Mouse (Mus musculus) subcutaneous adipose tissue, adult 2 months (tissue): ENCODE data around the gene Olfr1106. TPM values are rescaled to one million over a fixed set of nuclear protein-coding genes. Genes with fewer than 3 reads are reported as not detected.

Source experiments
- polyA plus RNA-seq: library from polyadenylated mRNA; depleted of rRNA; stranded (reverse); fragments of >200 nt; gene quantifications from 2 replicates; pipeline ENCODE4 v1.2.3, GENCODE M21; 2012; ENCODE audit warnings: low replicate concordance; rRNA removed

The Olfr1106 gene
- polyA plus RNA-seq = not detected in 2 replicates

DNA sequence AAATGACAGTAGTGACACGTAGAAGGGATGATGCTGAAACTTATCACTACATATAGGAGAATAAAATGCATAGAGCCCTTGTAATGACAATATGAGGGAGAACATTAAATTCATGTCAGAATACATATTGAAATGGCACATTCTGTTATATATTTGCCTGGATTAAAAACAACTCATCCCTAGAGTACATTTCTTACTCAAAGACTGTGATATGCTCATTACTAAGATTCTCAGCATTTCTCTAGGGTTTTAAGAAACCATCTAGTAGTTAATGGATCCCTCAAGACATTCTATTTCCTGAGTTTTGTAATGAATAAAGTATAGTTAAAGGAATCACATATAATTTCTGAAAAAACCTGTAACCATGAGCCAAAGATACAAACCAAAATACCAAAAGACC, at the start of gene Olfr1106:
Gene Olfr1106 (minus strand): TSS at position 101 of the 400 bp plus-strand sequence.

DNA sequence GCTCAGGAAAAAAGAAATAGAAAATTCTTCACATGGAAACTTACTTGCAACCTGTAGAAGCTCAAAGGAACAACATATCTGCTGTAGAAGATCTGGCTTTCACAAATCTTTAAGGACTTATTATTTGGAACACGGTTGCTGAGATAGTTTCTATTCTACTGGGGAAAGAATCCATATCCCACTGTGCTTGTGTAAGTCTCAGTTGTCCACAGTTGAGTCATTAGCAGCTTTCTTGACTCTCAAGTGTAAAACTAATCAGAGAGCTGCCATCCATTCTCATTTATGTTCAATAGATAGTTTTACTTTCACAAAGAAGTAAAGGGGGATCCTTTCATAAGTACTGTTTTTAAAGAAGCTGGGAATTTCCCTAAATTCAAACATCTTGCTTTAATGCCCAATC, 43.8 kb upstream of the Olfr1106 start, which contains the start of gene Olfr1109:
Gene Olfr1109 (minus strand): TSS at position 101 of the 400 bp plus-strand sequence.

DNA sequence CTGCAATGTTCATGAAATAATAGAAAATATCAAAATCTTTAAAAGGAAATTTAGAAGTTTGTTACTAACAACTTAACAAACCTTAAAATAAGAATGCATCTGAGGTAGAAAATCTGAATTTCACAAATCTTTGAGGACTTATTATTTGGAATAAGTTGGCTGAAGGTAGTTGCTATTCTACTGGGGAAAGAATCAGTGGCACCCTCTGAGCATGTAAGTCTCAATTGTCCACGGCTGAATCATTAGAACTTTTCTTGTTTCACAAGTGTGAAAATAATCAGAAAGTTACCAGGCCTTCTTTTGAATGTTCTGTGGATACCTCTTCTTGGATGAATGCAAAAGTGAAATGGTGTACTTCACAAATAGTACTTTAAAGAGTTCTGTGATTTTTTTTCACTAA, 23.6 kb upstream of the Olfr1106 start, which contains the start of gene Olfr1107:
Gene Olfr1107 (minus strand): TSS at position 101 of the 400 bp plus-strand sequence.

DNA sequence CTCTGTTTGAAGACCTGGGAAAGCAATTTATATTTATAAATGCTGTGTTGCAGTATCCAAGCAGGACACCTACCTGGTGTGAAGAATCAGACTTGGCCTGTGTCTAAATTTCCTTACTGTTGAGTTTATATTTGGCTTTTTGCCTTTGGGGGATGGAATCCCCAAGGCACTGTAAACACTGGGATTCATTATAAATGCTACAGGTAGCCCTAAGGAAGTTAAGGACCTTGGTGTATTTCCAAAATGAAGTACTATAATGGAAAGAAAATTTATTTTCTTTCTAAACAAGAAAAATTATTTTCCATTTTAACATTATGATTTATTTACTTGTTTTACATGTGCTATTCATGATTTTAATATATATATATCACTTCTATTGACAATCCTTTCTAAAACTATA, 15.6 kb downstream of the Olfr1106 start, which contains the start of gene Olfr1105:
Gene Olfr1105 (minus strand): TSS at position 101 of the 400 bp plus-strand sequence.

DNA sequence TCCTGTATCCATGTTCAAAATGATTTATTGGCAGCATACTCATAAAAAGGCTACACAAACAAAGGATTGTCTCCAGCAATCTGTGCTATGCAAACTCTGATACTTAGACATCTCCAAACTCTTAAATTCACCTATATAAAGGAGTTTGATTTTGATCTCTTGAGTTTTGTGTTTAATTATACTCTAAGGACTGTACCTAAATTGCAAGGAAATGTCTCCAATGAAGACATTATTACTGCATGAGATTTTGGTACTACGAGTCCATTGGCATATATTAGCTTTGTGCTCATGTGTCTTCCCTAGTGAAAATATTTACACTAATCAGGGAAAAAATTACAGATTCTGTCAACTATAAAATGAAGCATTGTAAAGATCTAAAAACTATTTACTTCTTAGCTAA, 25.1 kb downstream of the Olfr1106 start, which contains the start of gene Olfr1104:
Gene Olfr1104 (minus strand): TSS at position 101 of the 400 bp plus-strand sequence.

GRCm38 (mm10) chr2:86998098-86998497, 54.0 kb downstream of the Olfr1106 start, which contains the start of gene Olfr1102:
Gene Olfr1102 (plus strand): TSS chr2:86998398.

Other genes starting within 250 kb of the Olfr1106 start
- gene Olfr141, start 242.3 kb downstream of the Olfr1106 start, polyA plus RNA-seq = not detected in 2 replicates
- gene Olfr1094, start 227.6 kb downstream of the Olfr1106 start, polyA plus RNA-seq = not detected in 2 replicates
- not detected in 2 replicates for gene Olfr1095, start 200.6 kb downstream of the Olfr1106 start, polyA plus RNA-seq
- gene Gm13723, start 177.5 kb downstream of the Olfr1106 start, polyA plus RNA-seq = not detected in 2 replicates
- not detected in 2 replicates for gene Olfr1097, start 160.1 kb downstream of the Olfr1106 start, polyA plus RNA-seq
- gene Olfr1098, start 127.7 kb downstream of the Olfr1106 start, polyA plus RNA-seq = not detected in 2 replicates
- not detected in 2 replicates for gene Olfr1099, start 91.6 kb downstream of the Olfr1106 start, polyA plus RNA-seq
- not detected in 2 replicates for gene Olfr1100, start 72.3 kb downstream of the Olfr1106 start, polyA plus RNA-seq
- not detected in 2 replicates for gene Olfr1101, start 61.1 kb downstream of the Olfr1106 start, polyA plus RNA-seq
- gene Olfr1102, start 53.9 kb downstream of the Olfr1106 start, polyA plus RNA-seq = not detected in 2 replicates
- gene Olfr1104, start 25.2 kb downstream of the Olfr1106 start, polyA plus RNA-seq = not detected in 2 replicates
- gene Olfr1105, start 15.7 kb downstream of the Olfr1106 start, polyA plus RNA-seq = not detected in 2 replicates
- gene Olfr1107, start 23.5 kb upstream of the Olfr1106 start, polyA plus RNA-seq = not detected in 2 replicates
- not detected in 2 replicates for gene Olfr1109, start 43.7 kb upstream of the Olfr1106 start, polyA plus RNA-seq
- not detected in 2 replicates for gene Olfr259, start 62.3 kb upstream of the Olfr1106 start, polyA plus RNA-seq
- not detected in 2 replicates for gene Olfr1110, start 88.0 kb upstream of the Olfr1106 start, polyA plus RNA-seq
- gene Olfr1111, start 100.4 kb upstream of the Olfr1106 start, polyA plus RNA-seq = not detected in 2 replicates
- gene Olfr1112, start 135.5 kb upstream of the Olfr1106 start, polyA plus RNA-seq = not detected in 2 replicates
- not detected in 2 replicates for gene Olfr1113, start 156.7 kb upstream of the Olfr1106 start, polyA plus RNA-seq
- not detected in 2 replicates for gene Olfr1115, start 195.7 kb upstream of the Olfr1106 start, polyA plus RNA-seq
- gene Olfr1116, start 215.3 kb upstream of the Olfr1106 start, polyA plus RNA-seq = not detected in 2 replicates